Mouse (Mus musculus): ENCODE measurements around the gene Cbx5.

The Cbx5 gene

DNA sequence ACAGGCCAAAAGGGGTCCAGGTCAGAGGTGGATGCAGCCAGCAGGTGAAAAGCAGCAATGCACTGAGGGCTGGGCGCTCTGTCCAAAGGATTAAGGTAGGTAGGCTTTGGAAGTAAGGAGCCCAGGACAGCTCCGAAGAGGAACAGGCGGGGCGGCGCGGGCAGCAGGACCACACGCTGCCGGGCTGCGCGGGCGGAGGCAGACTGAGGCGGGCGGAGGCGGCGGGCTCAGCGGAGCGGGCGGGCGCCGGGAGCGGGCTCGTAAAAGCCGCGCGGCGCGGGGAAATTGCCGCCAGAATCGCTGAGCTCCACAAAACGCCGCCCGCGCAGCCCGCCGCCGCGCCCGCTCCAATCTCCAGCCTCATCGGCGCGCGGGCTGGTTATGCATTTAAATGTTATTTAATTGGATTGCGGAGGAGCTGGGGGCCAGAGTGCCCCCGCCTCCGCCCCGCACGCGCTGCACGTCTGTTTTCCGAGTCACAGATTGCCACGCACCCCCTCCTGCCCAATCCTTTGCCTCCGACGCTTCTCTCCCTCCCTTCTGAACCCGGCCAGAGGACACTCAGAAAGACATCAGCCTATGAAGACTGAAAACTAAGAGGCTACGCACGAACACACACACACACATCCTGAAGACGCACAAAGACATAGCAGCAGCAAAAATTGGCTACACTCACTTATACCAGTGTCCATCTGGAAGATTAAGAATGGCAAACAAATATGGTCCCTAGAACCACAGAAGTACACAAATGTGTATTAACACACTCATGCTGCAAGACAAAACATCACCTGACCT lies 92.8 kb downstream of the Cbx5 start:
- DNase-seq (ENCODE audit: low read depth in 1 of 2, low spot score in 2 of 2), result no peak

- no peak for DNase-seq (ENCODE audit: low read depth in 1 of 2, low spot score in 2 of 2)
These were observed 93.8 kb downstream of the Cbx5 start for GRCm38 (mm10) chr15:103145635-103146299.

DNA sequence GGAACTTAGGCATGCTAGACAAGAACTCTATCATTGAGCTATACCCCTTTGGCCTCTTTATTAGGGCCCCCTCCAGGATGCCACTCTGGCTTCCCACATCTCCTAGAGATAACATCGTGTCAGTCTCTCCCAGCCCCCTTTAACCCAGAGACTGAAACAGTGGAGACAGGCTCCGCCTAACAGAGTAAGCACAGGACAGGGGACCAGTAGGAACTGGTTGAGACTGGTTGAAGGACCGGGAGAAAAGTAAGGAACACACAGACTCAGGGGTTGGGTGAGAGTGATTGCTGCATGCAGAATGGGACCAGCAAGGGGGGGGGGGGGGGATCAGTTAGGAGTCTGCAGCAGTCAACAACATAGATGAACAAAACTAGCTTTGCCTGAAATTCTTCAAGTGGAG lies 95.4 kb downstream of the Cbx5 start:
- DNase-seq (ENCODE audit: low read depth in 1 of 2, low spot score in 2 of 2), result no peak

Data from monocyte, adult 2 months (primary cell).